Comparison of ENCODE assay signal across 8 mouse cellular contexts in genomic region chr12:69241405-69241770, GRCm38 (mm10). TPM values are rescaled to one million over a fixed set of nuclear protein-coding genes. Genes with fewer than 3 reads are reported as not detected.
DNase-seq lines count a peak whose midpoint lies in the region; ATAC-seq and TF ChIP-seq lines count a peak whose summit lies in the region.

No protein-coding gene starts in this region.

- WGBS in heart, embryonic 16.5 days = 0% methylated on average over 3 of the region's 3 CpGs
- 0% methylated on average over 3 of the region's 3 CpGs for WGBS in hindbrain, embryonic 15.5 days
- 0% methylated on average over 3 of the region's 3 CpGs for WGBS in midbrain, embryonic 16.5 days

- peak overlapping the region; percentile 85 for H3K9ac ChIP-seq in heart, embryonic 16.5 days (ENCODE audit: low read length)
- peak overlapping the region; percentile 87 for H3K9ac ChIP-seq in hindbrain, embryonic 15.5 days
- H3K9ac ChIP-seq in midbrain, embryonic 16.5 days (ENCODE audit: low read depth, low read length) = peak overlapping the region; percentile 89

- peak overlapping the region; percentile 81 for H3K27ac ChIP-seq in heart, embryonic 16.5 days (ENCODE audit: low read length)
- H3K27ac ChIP-seq in bone marrow macrophage, adult 2 months (ENCODE audit: insufficient read depth, low read depth, low read length) = peak overlapping the region; percentile 76
- H3K27ac ChIP-seq in hindbrain, embryonic 15.5 days (replicated peaks) = peak overlapping the region; percentile 91
- H3K27ac ChIP-seq in midbrain, embryonic 16.5 days (ENCODE audit: low read length) = peak overlapping the region; percentile 90

- H3K4me2 ChIP-seq in heart, embryonic 16.5 days (ENCODE audit: low read depth, low read length) = peak overlapping the region; percentile 76
- peak overlapping the region; percentile 72 for H3K4me2 ChIP-seq in hindbrain, embryonic 15.5 days
- peak overlapping the region; percentile 61 for H3K4me2 ChIP-seq in midbrain, embryonic 16.5 days (ENCODE audit: low read length)

- no peaks in the 10 kb centered on the region for H3K36me3 ChIP-seq in heart, embryonic 16.5 days (ENCODE audit: control insufficient read depth, insufficient read depth)
- H3K36me3 ChIP-seq in hindbrain, embryonic 15.5 days = no peaks in the 10 kb centered on the region
- no peaks in the 10 kb centered on the region for H3K36me3 ChIP-seq in midbrain, embryonic 16.5 days (ENCODE audit: control insufficient read depth, insufficient read depth, low read length)

- intact Hi-C loops in heart, postnatal 36 days (cut with DNase I) = loop anchor here (2.0 kb wide), 2 partner anchors 43 to 55 kb away; partner anchors contain the start of genes Dnaaf2 and Klhdc2
- intact Hi-C loops in left cerebral cortex, postnatal 10 days (cut with DNase I) = no loop called here

- no peaks in the 10 kb centered on the region for H3K9me3 ChIP-seq in heart, embryonic 16.5 days (replicated peaks; ENCODE audit: control insufficient read depth, low read length)
- no peaks in the 10 kb centered on the region for H3K9me3 ChIP-seq in hindbrain, embryonic 15.5 days
- no peaks in the 10 kb centered on the region for H3K9me3 ChIP-seq in midbrain, embryonic 16.5 days (replicated peaks; ENCODE audit: control insufficient read depth, low read length, poor library complexity, severe bottlenecking)

- DNase-seq in heart, postnatal 36 days = no peak
- no peak for DNase-seq in left cerebral cortex, postnatal 10 days (ENCODE audit: extremely low spot score in 1 of 2, low spot score in 2 of 2)
- DNase-seq in left cerebral cortex, adult 11 months (ENCODE audit: low spot score) = no peak
- DNase-seq in thymus, adult 18-20 months = no peak

- peak overlapping the region; percentile 86 for H3K4me3 ChIP-seq in heart, embryonic 16.5 days (ENCODE audit: low read length)
- peak overlapping the region; percentile 90 for H3K4me3 ChIP-seq in bone marrow macrophage, adult 2 months (ENCODE audit: insufficient read depth, low read length)
- peak overlapping the region; percentile 81 for H3K4me3 ChIP-seq in hindbrain, embryonic 15.5 days
- peak overlapping the region; percentile 78 for H3K4me3 ChIP-seq in midbrain, embryonic 16.5 days (ENCODE audit: low read depth, low read length)

- H3K27me3 ChIP-seq in heart, embryonic 16.5 days (ENCODE audit: control insufficient read depth, insufficient read depth, low read length) = no peaks in the 10 kb centered on the region
- no peaks in the 10 kb centered on the region for H3K27me3 ChIP-seq in hindbrain, embryonic 15.5 days
- H3K27me3 ChIP-seq in midbrain, embryonic 16.5 days (ENCODE audit: control insufficient read depth, insufficient read depth, low read depth, low read length) = no peaks in the 10 kb centered on the region

- no peak for TF ChIP-seq POLR2A in bone marrow macrophage, adult 2 months (IDR thresholded peaks at IDR 0.05; ENCODE audit: borderline replicate concordance, low read depth, low read length)

- TF ChIP-seq CTCF in bone marrow macrophage, adult 2 months (IDR thresholded peaks at IDR 0.05; ENCODE audit: low read depth, low read length) = no peak

- peak; percentile 15; the same call in 1 of the 2 replicates for ATAC-seq in heart, embryonic 16.5 days (replicated peaks; ENCODE audit: extremely low read depth, insufficient read depth, low FRiP score)
- no peak for ATAC-seq in hindbrain, embryonic 15.5 days (ENCODE audit: low FRiP score, low read depth)
- ATAC-seq in midbrain, embryonic 16.5 days = no peak

- H3K4me1 ChIP-seq in heart, embryonic 16.5 days (ENCODE audit: control insufficient read depth, insufficient read depth, low read length) = 0 out of 2 replicates have a peak, but pooled peaks cover 2% of the 10 kb centered on the region
- peaks cover 4% of the 10 kb centered on the region; the same call in 1 of the 2 replicates for H3K4me1 ChIP-seq in bone marrow macrophage, adult 2 months (ENCODE audit: control insufficient read depth, insufficient read depth, low read length)
- H3K4me1 ChIP-seq in hindbrain, embryonic 15.5 days (replicated peaks) = peaks cover 7% of the 10 kb centered on the region
- H3K4me1 ChIP-seq in midbrain, embryonic 16.5 days (ENCODE audit: control insufficient read depth, insufficient read depth, low read length) = peaks cover 4% of the 10 kb centered on the region; the same call in 1 of the 2 replicates

RNA-seq across cellular contexts. Expression of gene Klhdc1, which starts 0.4 kb away (rescaled TPM):
- 10.8 and 12.7 TPM in 2 replicates for polyA plus RNA-seq in heart, embryonic 16.5 days (2015; fragmentation: Nextera tagmentation; extraction: Ambion mirVana)
- total RNA-seq in heart, postnatal 36 days (2021) = 10 to 100 TPM; 35.7 to 37.2 TPM
- polyA plus RNA-seq in bone marrow macrophage, adult 2 months (2012; ENCODE audit: insufficient read depth, insufficient read length, missing spikeins) = 5.1 and 6.1 TPM in 2 replicates
- polyA plus RNA-seq in hindbrain, embryonic 15.5 days (2015; fragmentation: Nextera tagmentation; extraction: Ambion mirVana) = 16.8 and 17.6 TPM in 2 replicates
- polyA plus RNA-seq in midbrain, embryonic 16.5 days (2015; fragmentation: Nextera tagmentation; extraction: Ambion mirVana) = 15.6 and 19.3 TPM in 2 replicates
- total RNA-seq in left cerebral cortex, postnatal 10 days (2021) = 10 to 100 TPM; 15.0 to 16.7 TPM

RNA-seq across cellular contexts. Expression of gene Pole2, which starts 13.4 kb away (rescaled TPM):
- polyA plus RNA-seq in heart, embryonic 16.5 days (2015; fragmentation: Nextera tagmentation; extraction: Ambion mirVana) = 15.0 TPM in 2 replicates
- total RNA-seq in heart, postnatal 36 days (2021) = under 1 TPM; 0.64 to 0.98 TPM
- 9.3 and 10.2 TPM in 2 replicates for polyA plus RNA-seq in bone marrow macrophage, adult 2 months (2012; ENCODE audit: insufficient read depth, insufficient read length, missing spikeins)
- 5.3 and 6.3 TPM in 2 replicates for polyA plus RNA-seq in hindbrain, embryonic 15.5 days (2015; fragmentation: Nextera tagmentation; extraction: Ambion mirVana)
- 2.5 and 2.7 TPM in 2 replicates for polyA plus RNA-seq in midbrain, embryonic 16.5 days (2015; fragmentation: Nextera tagmentation; extraction: Ambion mirVana)
- 1 to 10 TPM; 1.2 to 1.7 TPM for total RNA-seq in left cerebral cortex, postnatal 10 days (2021)

RNA-seq across cellular contexts. Expression of gene Gm49384, which starts 37.3 kb away (rescaled TPM):
- polyA plus RNA-seq in heart, embryonic 16.5 days (2015; fragmentation: Nextera tagmentation; extraction: Ambion mirVana) = 14.1 and 18.9 TPM in 2 replicates
- 1 to 10 TPM; 2.5 to 2.8 TPM for total RNA-seq in heart, postnatal 36 days (2021)
- polyA plus RNA-seq in bone marrow macrophage, adult 2 months (2012; ENCODE audit: insufficient read depth, insufficient read length, missing spikeins) = 10.5 and 10.6 TPM in 2 replicates
- 10.0 and 12.4 TPM in 2 replicates for polyA plus RNA-seq in hindbrain, embryonic 15.5 days (2015; fragmentation: Nextera tagmentation; extraction: Ambion mirVana)
- polyA plus RNA-seq in midbrain, embryonic 16.5 days (2015; fragmentation: Nextera tagmentation; extraction: Ambion mirVana) = 9.8 and 13.1 TPM in 2 replicates
- total RNA-seq in left cerebral cortex, postnatal 10 days (2021) = 1 to 10 TPM; 3.0 to 4.9 TPM

RNA-seq across cellular contexts. Expression of gene Dnaaf2, which starts 43.2 kb away (rescaled TPM):
- polyA plus RNA-seq in heart, embryonic 16.5 days (2015; fragmentation: Nextera tagmentation; extraction: Ambion mirVana) = 6.1 and 7.8 TPM in 2 replicates
- total RNA-seq in heart, postnatal 36 days (2021) = under 1 TPM; 0.41 to 0.83 TPM
- 1.6 and 2.1 TPM in 2 replicates for polyA plus RNA-seq in bone marrow macrophage, adult 2 months (2012; ENCODE audit: insufficient read depth, insufficient read length, missing spikeins)
- polyA plus RNA-seq in hindbrain, embryonic 15.5 days (2015; fragmentation: Nextera tagmentation; extraction: Ambion mirVana) = 7.3 and 9.2 TPM in 2 replicates
- polyA plus RNA-seq in midbrain, embryonic 16.5 days (2015; fragmentation: Nextera tagmentation; extraction: Ambion mirVana) = 5.9 and 6.4 TPM in 2 replicates
- 1 to 10 TPM; 1.9 to 2.8 TPM for total RNA-seq in left cerebral cortex, postnatal 10 days (2021)

RNA-seq across cellular contexts. Expression of gene Gm49383, which starts 44.5 kb away (rescaled TPM):
- 14.8 and 17.6 TPM in 2 replicates for polyA plus RNA-seq in heart, embryonic 16.5 days (2015; fragmentation: Nextera tagmentation; extraction: Ambion mirVana)
- total RNA-seq in heart, postnatal 36 days (2021) = 1 to 10 TPM; 2.6 to 3.6 TPM
- 3.6 and 4.5 TPM in 2 replicates for polyA plus RNA-seq in bone marrow macrophage, adult 2 months (2012; ENCODE audit: insufficient read depth, insufficient read length, missing spikeins)
- polyA plus RNA-seq in hindbrain, embryonic 15.5 days (2015; fragmentation: Nextera tagmentation; extraction: Ambion mirVana) = 14.1 and 15.6 TPM in 2 replicates
- 11.8 and 14.7 TPM in 2 replicates for polyA plus RNA-seq in midbrain, embryonic 16.5 days (2015; fragmentation: Nextera tagmentation; extraction: Ambion mirVana)
- total RNA-seq in left cerebral cortex, postnatal 10 days (2021) = 1 to 10 TPM; 5.7 to 7.1 TPM
